Mouse (Mus musculus): ENCODE measurements around the gene Card19. TPM values are rescaled to one million over a fixed set of nuclear protein-coding genes. Genes with fewer than 3 reads are reported as not detected.

Gene Card19
- total RNA-seq, 2 experiments from 2014 or later = 27.1 to 30.2 TPM

GRCm38 (mm10) chr13:49233792-49234572 lies 18.1 kb upstream of the Card19 start:
- no peak for ATAC-seq (replicated peaks; ENCODE audit: poor library complexity)

- ATAC-seq (replicated peaks; ENCODE audit: poor library complexity) = peak; percentile 27
These were observed 9.8 kb upstream of the Card19 start for GRCm38 (mm10) chr13:49225633-49226032.

DNA sequence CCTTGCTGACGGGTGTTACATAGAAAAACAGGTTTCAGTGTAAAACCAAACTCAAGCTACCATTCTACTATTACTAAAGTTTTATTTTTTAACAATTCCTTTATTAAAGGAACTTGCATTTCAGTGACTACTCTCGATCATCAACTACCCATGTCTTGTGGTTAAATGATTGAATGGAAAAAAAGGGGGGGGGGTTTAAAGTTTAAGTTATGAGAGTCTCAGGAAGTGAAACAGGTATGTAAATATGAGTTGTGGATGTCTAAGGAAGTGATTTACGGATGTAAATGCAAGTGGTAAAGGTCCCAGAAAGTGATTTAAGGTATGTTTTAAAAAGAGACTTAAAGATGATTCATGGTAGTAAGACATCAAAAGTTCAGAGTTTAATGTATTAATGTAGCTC lies 9.3 kb upstream of the Card19 start:
- no peak for ATAC-seq (replicated peaks; ENCODE audit: poor library complexity)

DNA sequence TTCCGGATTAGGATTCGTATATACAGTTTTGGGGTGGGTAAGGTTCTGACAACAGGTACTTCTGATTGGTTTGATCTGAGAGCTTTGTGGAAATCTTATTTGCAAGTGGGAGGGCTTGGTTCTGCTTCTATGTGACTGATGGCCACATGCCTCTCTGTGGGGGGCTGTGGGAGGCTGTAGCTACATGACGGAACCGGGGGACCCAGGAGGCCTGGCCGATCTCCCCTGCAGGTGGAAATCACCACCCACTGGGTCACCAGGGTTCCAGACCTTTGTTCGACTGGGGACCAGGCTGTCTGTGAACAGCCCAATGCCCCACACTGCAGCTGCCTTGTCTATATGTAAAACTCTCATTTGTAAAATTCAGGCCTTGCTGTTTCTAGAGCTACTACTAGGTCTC lies 8.9 kb upstream of the Card19 start:
- no peak for ATAC-seq (replicated peaks; ENCODE audit: poor library complexity)

GRCm38 (mm10) chr13:49224314-49224713 lies 8.5 kb upstream of the Card19 start:
- no peak for ATAC-seq (replicated peaks; ENCODE audit: poor library complexity)

DNA sequence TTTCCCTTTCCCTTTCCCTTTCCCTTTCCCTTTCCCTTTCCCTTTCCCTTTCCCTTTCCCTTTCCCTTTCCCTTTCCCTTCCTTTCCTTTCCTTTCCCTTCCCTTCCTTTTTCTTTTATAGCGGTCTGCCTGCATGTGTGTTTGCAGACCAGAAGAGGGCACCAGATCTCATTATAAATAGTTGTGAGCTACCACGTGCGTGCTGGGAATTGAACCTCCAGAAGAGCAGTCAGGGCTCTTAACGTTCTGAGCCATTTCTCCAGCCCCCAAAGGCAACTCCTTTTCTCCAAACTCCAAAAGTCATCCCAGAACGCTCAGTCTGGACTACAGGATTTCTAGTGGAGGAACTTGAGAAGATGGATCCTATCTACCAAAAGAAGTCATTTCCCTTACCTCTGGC lies 5.1 kb upstream of the Card19 start:
- ATAC-seq (replicated peaks; ENCODE audit: poor library complexity) = no peak

GRCm38 (mm10) chr13:49219367-49219766 lies 3.5 kb upstream of the Card19 start:
- ATAC-seq (replicated peaks; ENCODE audit: poor library complexity) = no peak

GRCm38 (mm10) chr13:49218651-49219050 lies 2.8 kb upstream of the Card19 start:
- no peak for ATAC-seq (replicated peaks; ENCODE audit: poor library complexity)

DNA sequence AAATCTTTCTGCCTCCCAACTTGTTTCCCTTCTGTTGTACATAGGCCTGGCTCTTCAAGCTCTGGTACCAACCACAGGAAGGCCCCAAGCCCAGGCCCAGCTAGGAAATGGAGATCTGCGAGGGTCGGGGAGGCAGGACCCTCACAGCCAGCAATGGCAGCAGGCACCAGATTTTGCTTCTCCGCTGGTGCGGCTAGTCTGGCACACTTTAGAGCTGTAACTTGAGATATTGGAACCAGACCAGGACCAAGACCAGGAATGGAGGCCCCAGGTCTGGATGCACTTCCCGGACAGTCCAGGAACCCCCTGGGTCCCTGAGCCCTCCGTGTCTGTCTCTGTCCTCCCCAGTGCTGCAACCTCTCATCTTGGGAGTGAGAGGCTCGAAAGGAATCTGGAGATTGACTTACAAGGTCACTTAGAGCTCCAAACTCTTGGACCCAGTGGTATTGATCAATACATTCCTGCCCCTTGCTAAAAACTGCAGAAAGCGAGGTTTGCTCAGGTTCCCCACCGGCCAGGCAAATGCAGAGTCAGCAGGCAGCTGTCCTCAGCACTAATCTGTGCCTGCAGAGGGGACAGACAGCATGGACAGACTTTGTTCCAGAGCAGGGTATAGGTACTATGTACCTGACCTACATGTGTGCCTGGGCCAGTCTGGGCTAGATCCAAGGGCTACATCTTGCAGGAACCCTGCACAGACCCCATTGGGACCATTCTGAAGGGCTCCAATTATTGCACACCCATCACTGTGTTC lies 1.1 kb upstream of the Card19 start:
- ATAC-seq (replicated peaks; ENCODE audit: poor library complexity) = no peak

GRCm38 (mm10) chr13:49216220-49216552 lies 349 bp upstream of the Card19 start:
- peak; percentile 46; the same call in 1 of the 2 replicates for ATAC-seq (replicated peaks; ENCODE audit: poor library complexity)

GRCm38 (mm10) chr13:49215128-49215503 lies 721 bp downstream of the Card19 start:
- ATAC-seq (replicated peaks; ENCODE audit: poor library complexity) = no peak; the same call in 1 of the 2 replicates

- ATAC-seq (replicated peaks; ENCODE audit: poor library complexity) = no peak
These were observed 1.4 kb downstream of the Card19 start for GRCm38 (mm10) chr13:49214454-49214853.

GRCm38 (mm10) chr13:49213531-49213932 lies 2.3 kb downstream of the Card19 start:
- peak; percentile 38 for ATAC-seq (replicated peaks; ENCODE audit: poor library complexity)

- ATAC-seq (replicated peaks; ENCODE audit: poor library complexity) = no peak
These were observed 2.9 kb downstream of the Card19 start for GRCm38 (mm10) chr13:49212711-49213500.

DNA sequence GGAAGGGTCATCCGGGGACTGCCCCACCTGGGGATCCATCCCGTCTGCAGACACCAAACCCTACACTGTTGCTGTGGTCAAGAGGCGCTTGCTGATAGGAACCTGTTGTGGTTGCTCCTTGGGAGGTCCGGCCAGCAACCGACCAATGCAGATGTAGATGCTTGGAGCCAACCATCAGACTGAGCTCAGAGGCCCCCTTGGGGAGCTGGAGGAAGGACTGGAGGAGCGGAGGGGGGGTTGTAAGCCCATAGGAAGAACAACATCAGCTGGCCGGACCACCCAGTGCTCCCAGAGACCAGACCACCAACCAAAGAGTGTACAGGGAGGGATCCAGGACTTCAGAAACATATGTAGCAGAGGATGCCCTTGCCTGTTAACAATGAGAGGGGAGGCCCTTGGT lies 6.5 kb downstream of the Card19 start:
- no peak for ATAC-seq (replicated peaks; ENCODE audit: poor library complexity)

DNA sequence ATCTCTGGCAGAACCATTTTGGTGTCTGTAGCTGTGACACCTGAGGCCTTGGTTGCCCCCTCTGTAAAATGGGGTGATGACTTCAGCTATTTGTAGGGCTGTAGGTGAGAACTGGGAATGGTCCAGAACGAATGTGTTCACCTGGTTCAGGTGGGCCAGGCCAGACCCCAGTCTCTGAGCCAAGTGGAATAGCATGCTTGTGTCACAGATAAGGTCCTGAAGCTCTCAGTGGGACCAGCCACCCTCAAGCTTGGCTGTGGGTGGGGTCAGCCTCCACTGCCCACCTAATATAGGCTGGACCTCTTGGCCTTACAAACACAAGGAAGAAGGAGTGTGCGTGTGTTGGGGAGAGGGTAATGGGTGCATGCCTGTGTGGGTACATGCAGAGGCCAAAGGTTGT lies 9.5 kb downstream of the Card19 start:
- ATAC-seq (replicated peaks; ENCODE audit: poor library complexity) = no peak

- peak; percentile 68 for ATAC-seq (replicated peaks; ENCODE audit: poor library complexity)
These were observed 10.3 kb downstream of the Card19 start for GRCm38 (mm10) chr13:49205381-49205998.

- ATAC-seq (replicated peaks; ENCODE audit: poor library complexity) = no peak
These were observed 13.3 kb downstream of the Card19 start for GRCm38 (mm10) chr13:49202556-49202955.

DNA sequence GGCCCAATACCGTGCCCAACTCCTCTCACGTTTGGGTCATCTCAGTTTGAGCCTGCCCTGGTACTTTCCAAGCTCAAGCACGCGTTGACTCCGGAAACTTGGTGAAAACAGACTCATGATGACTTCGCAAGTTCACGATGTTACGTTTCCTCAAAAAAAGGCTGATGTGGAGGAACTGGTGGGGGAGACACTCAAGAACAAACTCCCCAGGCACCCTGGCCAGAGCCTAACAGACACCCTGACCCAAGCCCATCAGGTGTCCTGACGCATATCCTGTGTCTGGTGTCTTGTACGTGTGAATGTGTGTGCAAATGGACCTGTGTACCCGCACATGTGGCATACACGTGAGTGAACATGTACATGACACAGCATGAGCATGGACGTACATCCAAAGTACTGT lies 15.1 kb downstream of the Card19 start:
- ATAC-seq (replicated peaks; ENCODE audit: poor library complexity) = peak; percentile 40

DNA sequence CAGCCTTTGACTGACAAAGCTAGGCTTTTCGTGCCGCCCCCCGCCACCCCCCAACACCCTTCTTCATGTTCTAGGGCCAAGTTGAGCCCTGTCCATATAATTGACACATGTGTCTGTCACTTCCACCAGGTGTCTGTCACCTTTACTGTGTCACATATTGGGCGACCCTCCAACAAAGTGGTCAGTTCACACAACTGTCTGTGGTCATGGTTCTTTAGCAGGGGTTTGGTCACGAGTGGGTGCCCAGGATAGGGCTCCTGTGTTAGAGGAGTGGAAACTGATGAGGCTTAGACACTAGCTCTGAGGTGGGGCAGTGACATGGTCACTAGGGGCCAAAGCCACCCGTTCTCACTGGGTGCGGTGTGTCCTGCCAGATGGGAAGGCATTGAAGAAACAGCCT lies 15.9 kb downstream of the Card19 start:
- no peak for ATAC-seq (replicated peaks; ENCODE audit: poor library complexity)

DNA sequence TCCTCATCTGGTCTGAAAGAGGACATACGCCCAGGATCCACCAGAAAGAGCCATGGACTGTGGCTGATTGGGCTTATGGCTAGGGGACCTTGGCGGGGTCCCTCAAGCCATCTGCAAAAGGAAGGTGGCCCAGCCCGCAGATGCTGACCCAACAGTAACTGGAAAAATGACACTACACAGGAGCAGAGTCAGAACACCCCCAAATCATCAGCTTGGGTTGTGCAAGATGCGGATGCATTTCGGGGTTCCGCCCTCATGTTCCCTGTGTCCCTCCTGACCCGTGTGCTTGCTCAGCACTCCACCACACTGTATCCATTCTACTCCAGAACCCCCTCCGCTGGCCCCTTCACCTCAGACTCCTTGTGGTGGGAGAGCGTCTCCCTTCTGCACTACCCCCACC lies 17.1 kb downstream of the Card19 start:
- ATAC-seq (replicated peaks; ENCODE audit: poor library complexity) = no peak

All from megakaryocyte progenitor cell, adult 5-6 weeks (primary cell).